Mouse (Mus musculus): ENCODE measurements around the gene Acvr2b.

GRCm38 (mm10) chr9:119394808-119395207 is 7.1 kb upstream of the Acvr2b start:
- TF ChIP-seq CTCF (IDR thresholded peaks at IDR 0.05; ENCODE audit: borderline replicate concordance, insufficient read depth, low read length) (no peak), POLR2A (IDR thresholded peaks at IDR 0.05; ENCODE audit: low read depth, low read length) (no peak)
